Mouse (Mus musculus) left cerebral cortex, adult 18-20 months (tissue): ENCODE measurements around the gene A2ml1. TPM values are rescaled to one million over a fixed set of nuclear protein-coding genes. Genes with fewer than 3 reads are reported as not detected.
"Not testable (repeated sequence)": the region's sequence is repeated elsewhere in the genome, so short reads cannot be mapped to it uniquely, and the experiment has no call there.

Experiments used
- DNase-seq, 2 experiments: peaks; one replicate each; pipeline ENCODE4 v3.0.0; 2021 to 2022; ENCODE audit warnings: low spot score in 2 of 2, mixed read lengths in 1 of 2
- long read RNA-seq, 2 experiments: library from polyadenylated mRNA; stranded (forward); transcript quantifications; one replicate each; pipeline ENCODE4 v2.0.0; 2021
- total RNA-seq, 2 experiments: library from RNA; stranded (reverse); gene quantifications; 2 replicates each; pipeline ENCODE4 v1.2.3; 2021

Gene A2ml1
- total RNA-seq, result 10 to 100 TPM; 10.3 to 11.6 TPM
- long read RNA-seq, experiment 1, transcript A2ml1-203 (5 exons, 700 nt), result major isoform, 5 of 5 reads
- long read RNA-seq, experiment 1, partial matches to known transcripts, result 0 of 5 reads
- long read RNA-seq, experiment 1, other reads (novel, unspliced or antisense), result 0 of 5 reads
- long read RNA-seq, experiment 2, partial matches to known transcripts, result 0 of 3 reads
- long read RNA-seq, experiment 2, other reads (novel, unspliced or antisense), result 0 of 3 reads

DNA sequence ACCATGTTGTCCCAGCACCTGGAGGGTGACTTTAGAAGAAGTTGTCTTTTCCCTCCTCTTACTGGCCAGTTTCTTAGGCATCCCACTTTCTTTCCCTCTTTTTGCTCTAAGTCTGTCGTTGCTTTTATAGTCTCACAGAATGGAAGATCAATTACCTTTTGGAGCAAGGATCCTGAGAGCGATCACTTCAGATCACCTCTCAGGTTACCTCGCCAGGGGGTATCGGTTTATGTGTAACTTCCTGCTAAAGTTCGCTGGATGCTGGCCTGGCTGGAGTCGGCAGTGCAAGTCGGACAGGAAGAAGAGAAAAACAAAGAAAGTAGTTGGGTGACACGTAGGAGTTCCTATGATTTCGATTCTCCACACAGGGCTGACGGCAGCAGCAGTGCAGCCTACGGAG, at the start of gene A2ml1:
Gene A2ml1 (minus strand): TSS at position 101 of the 400 bp plus-strand sequence.
- no peak for DNase-seq

DNA sequence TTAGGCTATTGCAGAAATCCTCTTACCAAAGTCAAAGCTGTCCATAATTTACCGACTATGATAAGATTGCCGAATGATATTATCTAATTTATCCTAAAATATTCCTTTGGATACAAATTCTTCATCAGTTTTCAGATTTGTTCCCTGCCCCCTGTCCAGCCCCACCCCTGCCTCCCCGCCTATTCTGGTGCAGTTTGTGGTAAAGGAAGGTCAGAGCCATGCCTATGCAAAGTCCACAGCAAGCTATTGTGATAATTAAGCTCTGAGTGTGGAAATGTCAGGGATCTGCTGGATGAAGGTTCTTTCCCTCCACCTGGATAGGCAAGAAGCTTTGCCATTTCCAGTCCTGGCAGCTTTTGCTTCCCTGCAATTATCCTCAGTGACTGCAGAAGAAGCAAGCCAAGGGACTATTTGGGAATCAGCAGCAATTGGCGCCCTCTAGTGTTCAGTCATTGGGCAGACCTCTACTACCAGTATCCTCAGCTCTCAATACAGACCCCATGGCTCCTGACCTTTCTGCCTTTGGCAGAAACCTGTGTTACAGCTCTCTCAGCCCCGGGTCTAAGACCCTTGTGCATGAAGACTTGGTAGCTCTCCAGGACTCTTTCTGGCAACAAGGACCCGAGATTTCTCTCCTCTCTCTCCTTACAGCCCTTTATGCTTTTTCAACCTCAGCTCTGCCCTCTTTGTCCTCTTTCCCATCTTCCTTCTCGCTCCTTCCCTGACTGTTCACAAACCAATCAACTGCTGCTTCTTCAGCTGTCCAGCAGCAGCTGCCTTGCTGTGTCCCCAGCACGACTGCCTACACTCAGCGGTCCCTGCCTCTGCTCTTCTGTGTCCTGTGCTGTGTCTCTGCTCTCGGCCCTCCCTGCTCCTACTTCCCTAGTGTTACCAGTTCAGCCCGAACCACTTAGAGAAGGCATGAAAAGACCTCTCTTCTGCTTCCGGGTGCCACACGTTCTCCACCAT, 48.6 kb upstream of the A2ml1 start:
- DNase-seq, result peak; percentile 56

DNA sequence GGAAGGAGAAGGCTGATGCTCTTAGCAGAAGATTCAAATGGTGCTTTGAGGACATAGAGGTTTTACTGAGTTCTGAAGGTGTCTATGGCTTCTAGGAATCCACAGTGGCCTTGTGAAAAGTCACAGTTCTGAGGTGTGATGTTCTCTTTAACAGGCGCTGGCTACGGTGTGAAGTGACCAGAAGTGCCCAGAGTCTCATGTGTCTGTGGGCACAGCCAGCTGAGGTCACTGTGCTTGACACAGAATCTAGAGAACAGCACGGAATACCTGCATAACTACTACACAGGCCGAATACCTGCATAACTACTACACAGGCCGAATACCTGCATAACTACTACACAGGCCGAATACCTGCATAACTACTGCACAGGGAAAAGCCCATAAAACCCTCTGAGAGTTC, 43.8 kb upstream of the A2ml1 start:
- DNase-seq, result not testable (repeated sequence)

DNA sequence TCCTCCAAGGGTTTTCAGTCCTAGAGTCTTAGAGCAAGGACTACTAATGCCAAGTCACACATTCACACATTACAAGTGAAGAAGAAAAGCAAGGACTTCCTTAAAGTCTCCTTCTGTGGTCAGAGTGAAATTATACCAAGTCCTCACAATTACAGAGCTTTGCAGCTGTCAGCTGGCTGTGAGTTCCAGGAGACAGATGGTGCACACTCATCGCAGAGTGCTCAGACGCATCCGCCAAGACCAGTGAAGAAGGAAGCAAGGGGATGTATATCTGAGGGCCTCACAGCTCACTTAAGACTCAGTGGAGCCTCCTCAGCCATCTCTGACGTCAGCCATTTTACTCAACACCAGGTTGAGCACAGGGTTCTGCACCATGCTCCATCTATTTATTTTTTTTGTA, 43.0 kb upstream of the A2ml1 start:
- DNase-seq, result peak; percentile 17 to 49

DNA sequence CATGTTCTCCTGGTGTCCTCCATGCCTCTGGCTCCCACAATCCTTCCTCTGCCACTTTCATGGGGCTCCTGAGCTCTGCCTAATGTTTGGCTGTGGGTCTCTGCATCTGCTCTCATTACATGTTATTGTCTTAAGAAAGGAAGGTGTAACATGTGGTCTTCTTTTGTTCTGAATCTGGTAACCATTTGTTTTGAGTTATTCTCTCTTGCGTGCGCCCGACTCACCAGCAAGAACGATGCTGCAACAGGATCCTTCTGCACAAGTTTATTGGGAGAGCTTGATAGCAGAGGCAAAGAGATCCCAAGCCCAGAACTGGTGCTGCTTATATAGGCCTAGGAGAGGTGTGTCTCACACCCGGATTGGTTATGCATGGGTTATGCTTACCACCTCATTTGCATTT, 42.0 kb upstream of the A2ml1 start, which contains the start of gene Klrb1a:
Gene Klrb1a (minus strand): TSS at position 101 of the 400 bp plus-strand sequence.
- DNase-seq, result not testable (repeated sequence)

DNA sequence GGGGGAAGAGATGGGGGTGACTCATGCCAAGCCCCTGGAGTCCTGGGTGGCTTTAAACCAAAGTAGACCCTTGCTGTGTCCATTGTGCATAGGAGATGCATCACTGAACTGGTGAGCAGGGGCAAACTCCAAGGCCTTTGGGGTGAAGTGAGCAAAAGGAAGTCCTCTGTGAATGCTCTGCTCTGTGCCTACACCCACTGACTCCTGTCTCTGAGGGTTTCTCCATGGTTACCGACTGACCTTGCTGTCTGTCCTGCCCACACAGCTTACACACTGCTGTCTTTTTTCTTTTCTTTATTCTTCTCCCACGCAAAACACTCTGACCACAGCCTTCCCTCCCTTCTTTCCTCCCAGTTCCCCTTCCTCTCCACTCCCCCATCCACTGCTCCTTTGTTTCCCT, 41.3 kb upstream of the A2ml1 start:
- DNase-seq, result no peak

DNA sequence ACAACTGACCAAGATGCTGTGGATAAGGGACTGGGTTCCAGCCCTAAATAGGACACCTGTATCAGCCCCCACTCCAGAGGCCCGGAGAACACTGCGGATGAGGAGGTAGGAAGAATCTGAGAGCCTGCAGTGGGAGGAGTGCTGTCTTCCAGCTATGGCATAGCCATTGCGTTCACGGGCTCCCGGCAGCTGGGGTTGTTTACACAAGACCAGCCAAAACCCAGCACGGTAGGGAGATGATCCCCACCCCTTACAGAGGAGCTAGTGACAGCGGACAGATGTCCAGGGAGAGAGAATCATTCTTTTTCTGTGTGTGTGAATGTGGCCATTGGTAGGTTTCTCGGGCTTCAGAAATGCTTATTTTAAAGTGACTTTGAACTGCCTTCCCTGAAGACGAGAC, 24.9 kb upstream of the A2ml1 start:
- no peak for DNase-seq

DNA sequence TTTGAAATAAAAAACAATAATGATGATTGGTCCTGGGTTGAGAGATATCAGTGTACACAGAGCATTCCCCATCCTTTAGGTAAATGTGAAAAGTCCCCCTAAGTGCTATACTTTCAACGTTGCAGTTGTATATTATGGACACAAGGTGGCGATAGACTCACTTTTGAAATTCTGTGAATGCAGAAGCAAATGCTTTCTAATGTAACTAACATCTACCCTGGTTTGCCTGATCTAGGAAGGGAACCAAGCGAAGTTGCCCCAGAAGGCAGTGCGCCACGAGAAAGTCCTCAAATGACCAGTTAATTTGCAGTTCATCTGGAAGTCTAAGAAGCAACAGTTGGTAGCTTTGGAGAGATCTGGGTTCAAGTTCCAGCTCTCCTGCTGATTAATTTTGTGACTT, 23.1 kb upstream of the A2ml1 start:
- DNase-seq, result no peak

DNA sequence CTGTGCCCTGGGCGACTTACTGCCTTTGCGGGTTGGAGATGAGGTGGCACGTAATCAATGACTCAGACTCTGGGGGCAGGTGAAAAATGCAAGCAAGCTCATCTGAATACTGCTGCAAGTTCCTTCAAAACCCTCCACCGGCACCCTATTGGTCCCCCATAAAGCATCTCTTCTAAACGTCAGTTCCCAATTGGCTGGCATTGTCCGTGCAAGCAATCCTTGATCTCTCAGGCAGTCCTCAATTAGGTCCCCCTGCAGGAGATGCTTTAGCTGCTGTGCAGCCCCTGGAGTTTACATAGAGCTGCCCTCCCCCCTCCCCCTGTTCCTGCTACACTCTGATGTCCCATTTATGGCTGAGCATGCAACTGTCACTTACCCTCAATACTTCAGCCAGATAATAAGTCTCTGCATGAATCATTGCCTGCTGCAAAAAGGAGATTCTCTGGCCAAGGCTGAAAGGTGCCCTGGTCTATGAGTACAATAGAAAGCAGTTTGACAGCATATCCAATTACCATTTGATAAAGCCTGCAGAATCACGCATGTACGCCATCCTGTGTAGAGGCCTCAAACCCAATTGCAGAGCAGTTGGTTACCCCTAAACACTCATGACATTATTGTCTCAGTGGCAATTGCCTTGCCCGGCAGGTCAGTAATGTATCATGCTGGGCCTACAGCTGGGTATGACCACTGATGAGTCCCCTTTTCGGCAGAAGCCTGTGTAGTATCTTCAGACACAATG, 21.2 kb upstream of the A2ml1 start:
- peak in 1 of 2 experiments; percentile 28 for DNase-seq

DNA sequence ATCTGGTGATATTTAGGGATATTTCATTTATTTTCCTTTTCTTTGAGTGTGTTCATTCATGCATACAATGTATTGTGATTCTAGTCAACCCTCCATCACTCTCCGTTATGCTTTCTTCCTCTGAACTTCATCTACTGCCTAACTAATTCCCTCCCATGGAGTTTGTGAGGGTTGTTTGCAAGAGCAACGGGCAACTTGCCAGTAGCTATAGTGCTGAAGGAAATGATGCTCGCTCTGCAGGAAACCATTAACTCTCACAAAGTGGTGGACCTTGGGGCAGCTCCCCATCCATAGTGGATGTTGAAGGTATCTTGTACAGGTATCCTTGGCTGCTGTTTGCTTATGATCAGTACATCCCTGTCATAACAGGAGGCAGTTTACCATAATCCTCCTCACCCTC, 20.6 kb upstream of the A2ml1 start:
- no peak for DNase-seq

DNA sequence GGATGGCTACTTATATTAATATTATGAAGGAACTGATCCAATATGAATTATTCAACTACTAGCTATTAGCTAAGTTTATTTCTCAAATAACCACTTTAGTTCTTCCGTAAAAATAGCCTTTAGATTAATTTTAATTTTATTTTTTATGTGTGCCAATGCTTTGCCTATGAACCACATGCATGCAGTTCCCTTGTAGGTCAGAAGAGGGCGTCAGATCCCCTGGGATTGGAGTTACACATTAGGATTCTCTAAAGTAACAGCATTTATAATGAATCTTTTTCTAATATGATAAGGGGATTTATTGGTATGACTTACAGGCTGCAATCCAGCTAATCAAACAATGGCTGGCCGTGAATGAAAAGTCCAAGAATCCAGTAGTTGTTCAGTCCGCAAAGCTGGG, 18.1 kb upstream of the A2ml1 start:
- peak in 1 of 2 experiments; percentile 5 for DNase-seq

DNA sequence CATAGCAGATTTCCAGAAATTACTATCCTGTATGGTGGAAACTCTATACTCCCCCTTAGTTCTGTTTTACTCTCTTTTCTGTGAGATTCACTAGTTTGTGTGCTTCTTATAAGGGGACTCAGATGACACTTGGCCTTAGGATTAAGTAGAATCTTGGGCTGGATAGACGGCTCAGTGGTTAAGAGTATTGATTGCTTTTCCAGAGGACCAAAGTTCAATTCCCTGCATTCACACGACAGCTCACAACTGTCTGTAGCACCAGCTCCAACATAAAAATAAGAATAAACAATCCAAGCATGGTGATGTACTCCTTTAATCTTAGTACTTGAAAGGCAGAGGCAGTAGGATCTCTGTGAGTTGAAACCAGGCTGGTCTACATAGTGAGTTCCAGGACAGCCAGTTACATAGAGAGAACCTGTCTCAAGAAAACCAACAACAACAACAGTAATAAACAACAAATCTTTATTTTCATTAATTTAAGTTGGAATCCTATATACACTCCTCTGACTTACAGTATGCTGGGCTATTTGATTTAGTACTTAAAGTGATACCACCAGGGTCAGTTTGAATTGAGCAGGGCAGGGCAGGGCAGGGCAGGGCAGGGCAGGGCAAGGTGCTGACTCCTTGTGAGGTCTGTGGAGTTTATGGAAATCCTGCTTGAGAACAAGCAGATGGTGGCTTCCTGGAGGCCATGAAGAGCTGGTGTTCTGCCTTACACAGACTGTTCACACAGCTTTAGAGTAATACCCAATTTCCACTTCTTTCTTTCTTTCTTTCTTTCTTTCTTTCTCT, 17.0 kb upstream of the A2ml1 start:
- no peak for DNase-seq

DNA sequence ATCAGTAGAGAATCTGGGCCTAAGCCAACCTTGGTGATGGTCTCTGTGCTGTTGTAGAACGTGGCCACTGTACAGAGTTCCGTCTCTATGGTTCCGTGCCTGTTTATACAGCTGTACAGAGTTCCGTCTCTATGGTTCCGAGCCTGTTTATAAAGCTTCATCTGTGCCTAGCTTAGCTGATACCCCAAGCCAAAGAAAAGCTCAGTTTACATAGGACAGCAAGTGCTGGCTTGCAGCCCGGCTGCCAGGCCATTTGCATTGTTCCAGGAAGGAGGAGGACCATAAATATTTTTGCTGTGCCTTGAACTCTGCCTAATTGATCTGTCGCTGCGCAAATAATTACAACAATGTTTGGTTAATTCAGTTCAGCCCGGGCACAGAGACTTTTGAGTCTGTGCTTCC, 15.7 kb upstream of the A2ml1 start:
- peak; percentile 22 to 27 for DNase-seq

DNA sequence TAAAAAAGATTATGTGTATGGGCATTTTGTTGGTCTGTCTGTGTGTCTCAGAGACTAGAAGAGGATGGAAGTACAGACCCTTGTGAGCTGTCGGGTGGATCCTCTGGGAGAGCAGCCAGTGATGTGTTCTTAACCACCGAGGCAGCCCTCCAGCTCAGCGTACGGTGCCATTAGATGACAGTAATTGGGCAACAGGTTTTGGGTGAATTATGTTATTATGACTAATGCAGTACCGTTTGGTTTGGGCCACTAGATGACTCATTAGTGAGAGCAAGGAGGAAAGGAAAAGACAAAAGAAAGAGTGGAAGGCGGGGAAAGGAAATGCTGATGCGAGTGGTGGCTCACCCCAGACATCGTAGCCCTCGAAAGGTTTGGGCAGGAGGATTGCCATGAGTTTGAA, 13.2 kb upstream of the A2ml1 start:
- no peak for DNase-seq

DNA sequence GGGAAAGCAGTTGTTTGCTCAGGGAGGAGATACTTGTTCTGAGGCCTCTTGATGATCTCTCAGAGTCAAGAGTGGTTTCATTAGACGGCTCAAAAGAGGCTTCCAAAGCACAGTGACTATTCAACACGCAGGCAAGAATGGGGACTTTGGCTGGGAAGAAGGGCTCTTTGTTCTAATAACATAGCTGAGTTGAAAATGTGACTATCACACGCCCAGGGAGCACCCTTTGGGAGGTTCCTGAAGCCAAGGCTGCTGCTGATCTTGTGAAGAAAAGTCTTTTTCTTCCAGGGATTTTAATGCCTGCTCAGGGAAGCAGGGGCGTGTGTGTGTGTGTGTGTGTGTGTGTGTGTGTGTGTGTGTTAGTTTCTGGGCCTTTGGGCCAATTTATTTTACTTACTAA, 8.0 kb upstream of the A2ml1 start:
- no peak for DNase-seq

DNA sequence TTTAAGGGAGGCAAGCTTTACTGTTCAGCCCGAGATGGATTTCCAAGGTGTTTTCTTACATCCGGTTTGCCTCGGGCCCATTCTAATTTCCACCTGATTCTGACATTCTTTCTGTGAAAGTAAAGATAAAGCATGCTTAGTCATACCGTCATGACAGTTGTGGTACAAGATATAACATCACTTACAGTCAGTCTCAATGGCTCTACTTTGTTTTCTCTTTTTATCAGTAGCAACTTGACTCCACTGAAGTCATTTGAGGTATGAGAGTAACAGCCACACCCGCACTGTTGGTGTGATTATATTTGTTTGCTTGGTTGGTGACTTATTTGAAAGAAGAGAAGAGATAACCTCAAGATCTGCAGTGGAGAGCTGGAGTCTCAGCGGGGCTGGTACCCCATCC, 6.2 kb upstream of the A2ml1 start:
- no peak for DNase-seq

DNA sequence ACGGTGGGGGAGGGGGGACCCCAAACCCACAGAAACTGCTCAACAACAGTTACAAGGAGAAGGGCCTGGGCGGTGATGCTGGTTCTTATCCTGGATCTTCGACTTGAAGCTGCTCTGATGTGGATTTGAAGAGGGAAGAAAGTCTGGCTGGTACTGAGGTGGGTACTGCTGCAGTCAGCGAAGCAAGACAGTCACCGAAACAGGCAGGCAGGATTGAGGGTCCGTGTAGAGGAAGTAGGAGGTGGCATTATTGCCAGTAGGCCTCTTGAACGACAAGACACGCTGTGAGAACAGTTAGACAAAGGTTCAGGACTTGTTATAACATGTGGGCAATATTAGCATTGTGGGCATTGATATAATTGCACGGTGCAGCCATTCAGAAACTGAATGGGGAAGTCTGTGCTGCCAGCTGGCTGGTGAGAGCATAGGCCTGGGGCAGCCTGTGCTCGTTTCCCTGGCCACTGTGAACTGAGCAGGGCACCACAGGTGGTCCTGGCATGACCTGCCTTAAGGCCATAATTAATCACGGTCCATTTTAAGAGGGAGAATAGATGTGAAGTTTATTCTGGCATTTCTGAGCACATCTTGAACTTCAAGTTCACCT, 4.3 kb upstream of the A2ml1 start:
- DNase-seq, result no peak

DNA sequence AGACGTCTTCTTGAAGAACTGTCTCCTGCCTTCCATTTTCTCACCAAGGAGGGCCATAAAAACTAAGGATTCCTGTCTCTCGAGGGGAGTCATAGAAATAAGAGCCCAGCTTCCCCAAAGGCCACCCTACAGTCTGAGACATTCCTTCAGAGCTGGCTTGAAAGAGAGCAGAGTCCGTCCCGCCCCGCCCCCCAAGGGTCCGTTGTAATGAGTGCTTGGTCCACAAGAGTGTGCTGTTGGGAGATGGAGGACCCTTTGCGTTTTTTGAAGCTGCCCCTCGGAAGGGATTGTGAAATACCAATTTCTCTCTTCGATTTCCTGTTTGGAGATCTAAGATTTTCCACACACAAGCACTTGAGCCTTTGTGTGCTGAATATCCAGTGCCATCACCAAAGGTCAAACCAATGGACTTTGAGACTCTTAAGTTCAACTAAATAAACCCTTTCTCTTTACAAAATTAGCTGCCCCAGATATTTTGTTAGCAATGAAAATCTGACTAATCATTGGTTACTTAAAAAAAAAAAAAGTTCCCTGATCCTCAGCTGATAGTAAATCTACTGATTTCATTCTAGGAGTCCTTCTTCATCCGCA, 2.8 kb upstream of the A2ml1 start:
- no peak for DNase-seq

DNA sequence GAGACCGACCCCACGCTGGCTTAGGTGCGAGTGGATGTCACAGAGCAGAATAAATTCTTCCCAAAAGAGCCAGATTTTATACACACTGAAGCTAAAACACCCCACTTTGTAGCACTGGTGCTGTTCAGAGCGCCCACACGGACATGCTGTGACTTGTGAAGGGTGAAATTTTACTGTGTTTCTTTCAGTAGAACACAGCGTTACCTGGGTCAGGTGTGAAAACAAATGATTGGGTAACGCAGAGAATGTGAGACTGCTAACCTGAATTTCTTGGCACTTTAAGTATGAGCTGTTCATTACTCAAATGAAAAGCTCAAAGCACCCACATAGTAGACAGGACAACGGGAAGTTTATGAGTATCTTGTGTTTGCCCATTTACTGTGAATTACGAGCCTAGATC, 4.1 kb downstream of the A2ml1 start:
- no peak for DNase-seq

DNA sequence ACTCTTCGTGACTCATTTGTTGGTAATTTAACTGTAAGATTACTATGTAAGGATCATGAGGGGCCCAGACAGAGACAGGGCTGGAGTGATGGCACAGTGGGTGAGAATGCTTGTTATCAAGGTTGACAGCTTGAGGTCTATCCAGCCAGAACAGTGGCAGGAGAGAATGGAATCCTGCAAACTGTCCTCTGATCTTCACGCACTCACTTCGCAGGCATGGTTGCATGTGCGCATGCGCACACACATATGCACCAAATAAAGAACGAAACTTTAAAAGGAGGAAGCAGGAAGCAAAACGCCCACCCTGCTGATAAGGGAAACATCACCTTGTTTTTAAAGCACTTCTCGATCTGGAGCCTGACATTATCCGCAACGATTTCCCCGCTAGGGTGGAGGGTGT, 14.8 kb downstream of the A2ml1 start:
- no peak for DNase-seq
